Mouse (Mus musculus): Measurements from ENCODE around the gene Dlx3. TPM values are rescaled to one million over a fixed set of nuclear protein-coding genes. Genes with fewer than 3 reads are reported as not detected.

Dlx3 gene
- polyA plus RNA-seq, 1 experiment from 2014 or later, result 17.7 TPM

Other genes starting within 250 kb of the Dlx3 start
- 4,882 and 5,832 TPM in 2 replicates for gene Col1a1, start 183.9 kb upstream of the Dlx3 start, polyA plus RNA-seq (2015; fragmentation: Nextera tagmentation; extraction: Ambion mirVana)
- gene Hils1, start 152.5 kb upstream of the Dlx3 start, polyA plus RNA-seq (2015; fragmentation: Nextera tagmentation; extraction: Ambion mirVana), result 0.42 TPM in 1 of 2 replicates, not detected in the other
- 7.5 and 18.9 TPM in 2 replicates for gene Sgca, start 143.8 kb upstream of the Dlx3 start, polyA plus RNA-seq (2015; fragmentation: Nextera tagmentation; extraction: Ambion mirVana)
- gene Ppp1r9b, start 129.1 kb upstream of the Dlx3 start, polyA plus RNA-seq (2015; fragmentation: Nextera tagmentation; extraction: Ambion mirVana), result 9.7 and 9.9 TPM in 2 replicates
- gene Samd14, start 110.2 kb upstream of the Dlx3 start, polyA plus RNA-seq (2015; fragmentation: Nextera tagmentation; extraction: Ambion mirVana), result 21.4 and 25.1 TPM in 2 replicates
- gene Pdk2, start 78.8 kb upstream of the Dlx3 start, polyA plus RNA-seq (2015; fragmentation: Nextera tagmentation; extraction: Ambion mirVana), result 33.4 and 42.9 TPM in 2 replicates
- gene Itga3, start 43.3 kb upstream of the Dlx3 start, polyA plus RNA-seq (2015; fragmentation: Nextera tagmentation; extraction: Ambion mirVana), result 8.9 and 9.5 TPM in 2 replicates
- 3.3 and 4.4 TPM in 2 replicates for gene Dlx4, start 26.1 kb downstream of the Dlx3 start, polyA plus RNA-seq (2015; fragmentation: Nextera tagmentation; extraction: Ambion mirVana)
- gene Tac4, start 141.4 kb downstream of the Dlx3 start, polyA plus RNA-seq (2015; fragmentation: Nextera tagmentation; extraction: Ambion mirVana), result 0.12 and 0.32 TPM in 2 replicates
- gene Kat7, start 190.1 kb downstream of the Dlx3 start, polyA plus RNA-seq (2015; fragmentation: Nextera tagmentation; extraction: Ambion mirVana), result 60.0 and 62.7 TPM in 2 replicates
- gene Fam117a, start 216.9 kb downstream of the Dlx3 start, polyA plus RNA-seq (2015; fragmentation: Nextera tagmentation; extraction: Ambion mirVana), result 13.8 and 14.6 TPM in 2 replicates